Mouse (Mus musculus) frontal cortex, postnatal 10 days (tissue): ENCODE data around the gene Dhx16.
"Not testable (repeated sequence)": the region's sequence is repeated elsewhere in the genome, so short reads cannot be mapped to it uniquely, and the experiment has no call there.

ENCODE experiments used
- DNase-seq, 2 experiments: peaks; one replicate each; pipeline ENCODE4 v3.0.0; 2022; ENCODE audit warnings: low spot score in 2 of 2, mixed read lengths in 1 of 2

Gene Dhx16

GRCm38 (mm10) chr17:35920384-35920783 is 40.8 kb downstream of the Dhx16 start:
- DNase-seq, result peak in 1 of 2 experiments; percentile 10

- peak in 1 of 2 experiments; percentile 22 for DNase-seq
These were observed 41.4 kb downstream of the Dhx16 start for GRCm38 (mm10) chr17:35920862-35921562.

- no peak for DNase-seq
These were observed 42.1 kb downstream of the Dhx16 start for GRCm38 (mm10) chr17:35921710-35922109.

- DNase-seq, result no peak
These were observed 42.9 kb downstream of the Dhx16 start for GRCm38 (mm10) chr17:35922566-35922965.

GRCm38 (mm10) chr17:35923281-35923680 is 43.7 kb downstream of the Dhx16 start:
- peak in 1 of 2 experiments; percentile 12 for DNase-seq

GRCm38 (mm10) chr17:35927471-35927870 is 47.9 kb downstream of the Dhx16 start:
- DNase-seq, result no peak

GRCm38 (mm10) chr17:35929534-35929933 is 49.9 kb downstream of the Dhx16 start:
- DNase-seq, result no peak

- no peak for DNase-seq
These were observed 51.0 kb downstream of the Dhx16 start for GRCm38 (mm10) chr17:35930627-35931026.

GRCm38 (mm10) chr17:35932608-35933007 is 53.0 kb downstream of the Dhx16 start:
- no peak for DNase-seq

- DNase-seq, result not testable (repeated sequence)
These were observed 56.1 kb downstream of the Dhx16 start for GRCm38 (mm10) chr17:35935763-35936162.

- DNase-seq, result no peak
These were observed 58.2 kb downstream of the Dhx16 start for GRCm38 (mm10) chr17:35937700-35938348.

- no peak for DNase-seq
These were observed 59.5 kb downstream of the Dhx16 start for GRCm38 (mm10) chr17:35939108-35939507.

- DNase-seq, result no peak
These were observed 60.3 kb downstream of the Dhx16 start for GRCm38 (mm10) chr17:35939941-35940340.
